Mouse (Mus musculus) forebrain, embryonic 14.5 days (tissue): ENCODE results near the gene Tas2r139. TPM values are rescaled to one million over a fixed set of nuclear protein-coding genes. Genes with fewer than 3 reads are reported as not detected.
"Not testable (repeated sequence)": the region's sequence is repeated elsewhere in the genome, so short reads cannot be mapped to it uniquely, and the experiment has no call there.

Experiments
- ATAC-seq: fragments of 200-750 bp; cut with Nextera tagmentation; 2 replicates; pipeline ENCODE4 v1.8.0; 2017; ENCODE audit warnings: mild to moderate bottlenecking, moderate library complexity
- DNase-seq: peaks from one replicate; pipeline ENCODE4 v3.0.0-alpha.2; 2015; ENCODE audit warnings: low spot score
- H3K27ac ChIP-seq: fragments of 300-500 bp; sonication (generic); 2 replicates; pipeline ENCODE4 v1.5.1; 2014; ENCODE audit warnings: low read depth, mild to moderate bottlenecking, control low read depth, low read length, moderate library complexity
- H3K27me3 ChIP-seq: fragments of 300-500 bp; sonication (generic); replicated peaks from 2 replicates; pipeline ENCODE4 v1.6.1; 2014; ENCODE audit warnings: low read length, control low read depth, mixed read lengths; ENCODE audit not compliant: control insufficient read depth, insufficient read depth
- H3K36me3 ChIP-seq: fragments of 300-500 bp; sonication (generic); 2 replicates; pipeline ENCODE4 v1.6.1; 2014; ENCODE audit warnings: low read length, control low read depth; ENCODE audit not compliant: control insufficient read depth, insufficient read depth
- H3K4me1 ChIP-seq: fragments of 300-500 bp; sonication (generic); 2 replicates; pipeline ENCODE4 v1.6.1; 2014; ENCODE audit warnings: antibody characterized with exemption, low read length, control low read depth; ENCODE audit not compliant: control insufficient read depth, insufficient read depth
- H3K4me2 ChIP-seq: fragments of 300-500 bp; sonication (generic); 2 replicates; pipeline ENCODE4 v1.6.1; 2014; ENCODE audit warnings: mild to moderate bottlenecking, control low read depth, low read length
- H3K4me3 ChIP-seq: fragments of 300-500 bp; sonication (generic); 2 replicates; pipeline ENCODE4 v1.5.1; 2014; ENCODE audit warnings: low read depth, low read length, control low read depth
- H3K9ac ChIP-seq: fragments of 300-500 bp; sonication (generic); 2 replicates; pipeline ENCODE4 v1.6.1; 2014; ENCODE audit warnings: mild to moderate bottlenecking, low read length, control low read depth, moderate library complexity
- H3K9me3 ChIP-seq: fragments of 300-500 bp; sonication (generic); replicated peaks from 2 replicates; pipeline ENCODE4 v1.6.1; 2016; ENCODE audit warnings: low read length, control low read depth, mixed read lengths; ENCODE audit not compliant: control insufficient read depth
- WGBS: fragments of 180-500 bp; shearing (Covaris S2); extraction: QIAGEN DNeasy Blood & Tissue Kit; methylation state at CpG from one replicate; pipeline ENCODE4 v1.1.7; 2014; 5-methylcytosine and 5-hydroxymethylcytosine counted together
- polyA plus RNA-seq: library from polyadenylated mRNA; unstranded; fragments of >200 nt; fragmentation: Nextera tagmentation; extraction: Ambion mirVana; gene quantifications from 2 replicates; pipeline ENCODE4 v1.2.1, GENCODE M21; 2014

Gene Tas2r139
- polyA plus RNA-seq = not detected in 2 replicates

DNA sequence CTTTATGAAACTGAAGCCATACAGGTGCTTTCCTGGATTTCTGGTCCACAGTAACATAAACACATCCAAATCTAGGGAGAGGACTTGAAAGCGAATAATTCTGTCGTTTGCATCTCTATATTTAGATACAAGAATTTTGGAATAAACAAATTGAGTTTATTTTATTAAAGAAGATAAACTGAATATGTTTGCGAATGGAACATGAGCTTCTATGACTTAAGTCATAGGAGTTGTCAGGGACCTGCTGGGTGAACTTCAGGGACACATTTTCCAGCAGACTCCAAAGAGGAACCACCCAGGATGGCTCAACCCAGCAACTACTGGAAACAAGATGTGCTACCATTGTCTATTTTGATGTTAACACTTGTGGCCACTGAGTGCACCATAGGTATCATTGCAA, at the start of gene Tas2r139:
TSS of gene Tas2r139 (plus strand) at position 301 of the 400 bp plus-strand sequence.
- 78% methylated on average over 3 of the region's 3 CpGs for WGBS
- Histone ChIP-seq H3K9ac (no peak within 1 kb of the TSS), H3K4me1 (no peaks in the 10 kb centered on the region), H3K4me2 (no peak within 1 kb of the TSS), H3K27me3 (no peaks in the 10 kb centered on the region), H3K36me3 (no peaks in the 10 kb centered on the region), H3K4me3 (no peak within 1 kb of the TSS), H3K9me3 (no peaks in the 10 kb centered on the region), H3K27ac (no peak within 1 kb of the TSS)
- no peak for ATAC-seq
- DNase-seq = no peak

DNA sequence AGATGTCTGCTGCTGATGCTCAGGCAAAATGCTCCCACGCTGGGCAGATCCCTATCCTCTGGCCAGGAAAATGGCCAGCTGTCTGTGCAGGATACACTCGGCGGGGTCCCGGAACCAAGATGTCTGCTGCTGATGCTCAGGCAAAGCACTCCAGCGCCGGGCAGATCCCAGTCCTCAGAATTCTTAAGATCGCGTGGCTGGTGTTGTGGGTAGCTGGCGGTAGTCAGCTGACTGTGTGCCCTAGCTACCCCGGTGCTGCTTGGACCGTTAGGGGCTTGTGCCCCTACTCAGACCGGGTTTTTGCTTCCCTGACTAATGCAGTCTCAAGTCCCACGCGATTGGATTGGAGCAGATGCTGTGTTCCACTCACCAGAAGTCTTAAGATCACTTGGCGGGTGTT, 10.4 kb downstream of the Tas2r139 start:
- WGBS = 82% methylated on average over 15 of the region's 15 CpGs
- H3K9ac ChIP-seq, H3K9me3 ChIP-seq, H3K36me3 ChIP-seq, DNase-seq, H3K27ac ChIP-seq, H3K4me1 ChIP-seq, H3K4me3 ChIP-seq, ATAC-seq, H3K27me3 ChIP-seq, H3K4me2 ChIP-seq: not testable (repeated sequence)

DNA sequence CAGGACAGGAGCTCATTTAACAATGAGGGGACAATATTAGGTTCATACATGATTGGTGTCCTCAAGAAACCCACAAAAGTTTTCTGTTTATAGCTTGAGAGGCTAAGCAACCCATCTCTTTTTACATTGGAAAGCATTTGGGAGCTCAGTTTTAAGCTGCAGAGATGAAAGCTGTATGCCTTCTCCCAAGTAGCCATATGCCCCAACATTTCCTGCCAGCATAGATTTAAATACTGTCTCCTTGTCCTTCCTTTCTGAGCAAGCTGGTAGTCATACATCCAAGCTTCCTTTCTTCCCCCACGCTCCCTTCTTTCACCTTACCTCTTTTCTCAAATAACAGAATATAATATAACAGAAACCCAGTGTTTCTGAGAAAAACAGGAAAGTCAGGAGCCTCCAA, 41.7 kb downstream of the Tas2r139 start:
- H3K36me3 ChIP-seq = no peaks in the 10 kb centered on the region
- H3K9me3 ChIP-seq = no peaks in the 10 kb centered on the region
- H3K9ac ChIP-seq = no peak overlapping the region
- no peaks in the 10 kb centered on the region for H3K4me1 ChIP-seq
- H3K4me3 ChIP-seq = no peak overlapping the region
- no peak overlapping the region for H3K27ac ChIP-seq
- ATAC-seq (no peak), DNase-seq (no peak)
- no peaks in the 10 kb centered on the region for H3K27me3 ChIP-seq
- 87% methylated on average over 1 of the region's 1 CpGs for WGBS
- no peak overlapping the region for H3K4me2 ChIP-seq

DNA sequence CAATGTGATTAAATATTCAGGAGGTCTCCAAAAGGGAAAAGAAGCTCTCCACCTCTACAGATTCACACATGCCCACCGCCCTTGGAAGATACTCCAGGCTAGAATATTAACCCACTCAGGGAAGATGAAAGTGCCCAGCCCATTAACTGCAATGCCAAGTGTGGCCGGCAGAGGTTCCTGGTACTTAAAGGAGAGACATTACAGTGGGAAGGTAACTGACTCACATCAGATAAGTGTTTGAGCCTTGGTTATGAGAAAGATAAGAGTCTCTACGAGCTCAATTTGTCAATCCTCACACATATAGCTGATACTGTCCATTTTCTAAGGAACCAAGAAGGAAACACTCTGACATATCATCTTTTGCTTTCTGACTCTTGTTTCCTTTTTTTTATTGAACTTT, 45.5 kb downstream of the Tas2r139 start:
- H3K9me3 ChIP-seq = no peaks in the 10 kb centered on the region
- no peaks in the 10 kb centered on the region for H3K27me3 ChIP-seq
- 52% methylated on average over 3 of the region's 3 CpGs for WGBS
- no peak for ATAC-seq
- H3K9ac ChIP-seq = no peak overlapping the region
- no peak for DNase-seq
- H3K27ac ChIP-seq = no peak overlapping the region
- no peaks in the 10 kb centered on the region for H3K36me3 ChIP-seq
- no peak overlapping the region for H3K4me3 ChIP-seq
- no peaks in the 10 kb centered on the region for H3K4me1 ChIP-seq
- H3K4me2 ChIP-seq = no peak overlapping the region

Other genes starting within 250 kb of the Tas2r139 start
- gene Sval1, start 189.3 kb upstream of the Tas2r139 start, polyA plus RNA-seq = not detected in 2 replicates
- not detected in 2 replicates for gene Sval3, start 172.8 kb upstream of the Tas2r139 start, polyA plus RNA-seq
- not detected in 2 replicates for gene Sva, start 102.5 kb upstream of the Tas2r139 start, polyA plus RNA-seq
- not detected in 2 replicates for gene Tas2r144, start 74.4 kb downstream of the Tas2r139 start, polyA plus RNA-seq
- gene Gstk1, start 105.0 kb downstream of the Tas2r139 start, polyA plus RNA-seq = 9.9 and 13.1 TPM in 2 replicates
- gene Tmem139, start 121.0 kb downstream of the Tas2r139 start, polyA plus RNA-seq = not detected in 2 replicates
- 61.3 and 65.4 TPM in 2 replicates for gene Casp2, start 124.0 kb downstream of the Tas2r139 start, polyA plus RNA-seq
- gene Clcn1, start 145.7 kb downstream of the Tas2r139 start, polyA plus RNA-seq = 1.3 and 1.6 TPM in 2 replicates
- gene Fam131b, start 183.7 kb downstream of the Tas2r139 start, polyA plus RNA-seq = 4.7 and 5.6 TPM in 2 replicates
- 34.8 and 41.0 TPM in 2 replicates for gene Zyx, start 208.7 kb downstream of the Tas2r139 start, polyA plus RNA-seq
- 0.05 and 0.07 TPM in 2 replicates for gene Epha1, start 232.3 kb downstream of the Tas2r139 start, polyA plus RNA-seq